Mouse (Mus musculus) gastrocnemius, postnatal 36 days (tissue): Measurements from ENCODE around the gene Prcd. TPM values are rescaled to one million over a fixed set of nuclear protein-coding genes. Genes with fewer than 3 reads are reported as not detected.
"Not testable (repeated sequence)": the region's sequence is repeated elsewhere in the genome, so short reads cannot be mapped to it uniquely, and the experiment has no call there.

ENCODE experiments used
- DNase-seq, 2 experiments: peaks; one replicate each; pipeline ENCODE4 v3.0.0; 2022
- intact Hi-C: fragments of 180-260 bp; cut with DNase I; formaldehyde crosslinking; loops from one replicate; pipeline ENCODE4 v1.15.1; 2025
- total RNA-seq, 2 experiments: library from RNA; stranded (reverse); gene quantifications; 2 replicates each; pipeline ENCODE4 v1.2.3; 2021

Prcd gene
- total RNA-seq, 2 experiments from 2014 or later, result 0.46 to 0.74 TPM

GRCm38 (mm10) chr11:116666566-116666965 is 13.2 kb downstream of the Prcd start:
- no peak for DNase-seq
- intact Hi-C loops, result no loop called here

DNA sequence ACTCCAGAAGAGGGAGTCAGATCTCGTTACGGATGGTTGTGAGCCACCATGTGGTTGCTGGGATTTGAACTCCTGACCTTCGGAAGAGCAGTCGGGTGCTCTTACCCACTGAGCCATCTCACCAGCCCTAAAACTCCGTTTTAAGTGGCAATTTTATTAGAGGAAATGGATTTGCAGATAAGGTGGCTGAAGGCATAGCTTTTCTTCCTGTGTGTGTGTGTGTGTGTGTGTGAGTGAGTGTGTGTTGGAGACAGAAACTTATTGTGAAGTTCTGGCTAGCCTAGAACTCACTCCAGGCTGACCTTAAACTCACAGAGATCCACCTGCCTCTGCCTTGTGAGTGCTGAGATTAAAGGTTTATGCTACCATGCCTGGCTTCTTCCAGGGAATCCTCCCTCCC is 13.7 kb downstream of the Prcd start:
- DNase-seq, intact Hi-C loops: not testable (repeated sequence)

GRCm38 (mm10) chr11:116667930-116668329 is 14.6 kb downstream of the Prcd start:
- intact Hi-C loops, result no loop called here
- no peak for DNase-seq

- intact Hi-C loops, result no loop called here
- no peak for DNase-seq
Measured at GRCm38 (mm10) chr11:116668381-116668825, 15.1 kb downstream of the Prcd start.

DNA sequence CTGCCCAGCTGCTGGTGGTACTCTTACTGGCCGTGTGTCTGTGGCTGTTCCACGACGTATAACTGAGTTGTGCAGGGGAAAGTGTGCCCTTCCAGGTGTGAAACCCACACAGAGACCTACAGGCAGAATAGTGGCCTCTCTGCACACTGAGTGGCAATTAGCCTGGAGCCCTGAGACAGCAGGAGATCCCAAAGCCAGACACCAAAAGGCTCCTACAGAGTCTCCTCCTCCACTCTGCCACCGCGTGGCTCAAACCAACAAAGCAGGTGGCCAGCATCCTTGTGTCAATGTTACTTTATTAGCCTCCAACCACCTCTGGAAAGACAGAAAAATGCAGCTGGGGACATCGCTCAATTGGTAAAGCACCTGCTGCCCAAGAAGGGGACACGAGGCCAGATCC is 15.5 kb downstream of the Prcd start:
- intact Hi-C loops, result loop anchor here (1.0 kb wide), 1 partner anchor 26 kb away; no protein-coding TSS in a partner anchor
- no peak for DNase-seq

GRCm38 (mm10) chr11:116669316-116669715 is 16.0 kb downstream of the Prcd start:
- intact Hi-C loops, result loop anchor here (1.0 kb wide), 1 partner anchor 26 kb away; no protein-coding TSS in a partner anchor
- no peak for DNase-seq

- DNase-seq, result no peak
- intact Hi-C loops, result loop anchor here (1.0 to 2.0 kb wide), 2 partner anchors 27 to 139 kb away; no protein-coding TSS in a partner anchor
Measured at GRCm38 (mm10) chr11:116669787-116670365, 16.5 kb downstream of the Prcd start.

GRCm38 (mm10) chr11:116670386-116670785 is 17.1 kb downstream of the Prcd start:
- DNase-seq, result no peak
- intact Hi-C loops, result loop anchor here (2.0 kb wide), 1 partner anchor 138 kb away; no protein-coding TSS in a partner anchor

DNA sequence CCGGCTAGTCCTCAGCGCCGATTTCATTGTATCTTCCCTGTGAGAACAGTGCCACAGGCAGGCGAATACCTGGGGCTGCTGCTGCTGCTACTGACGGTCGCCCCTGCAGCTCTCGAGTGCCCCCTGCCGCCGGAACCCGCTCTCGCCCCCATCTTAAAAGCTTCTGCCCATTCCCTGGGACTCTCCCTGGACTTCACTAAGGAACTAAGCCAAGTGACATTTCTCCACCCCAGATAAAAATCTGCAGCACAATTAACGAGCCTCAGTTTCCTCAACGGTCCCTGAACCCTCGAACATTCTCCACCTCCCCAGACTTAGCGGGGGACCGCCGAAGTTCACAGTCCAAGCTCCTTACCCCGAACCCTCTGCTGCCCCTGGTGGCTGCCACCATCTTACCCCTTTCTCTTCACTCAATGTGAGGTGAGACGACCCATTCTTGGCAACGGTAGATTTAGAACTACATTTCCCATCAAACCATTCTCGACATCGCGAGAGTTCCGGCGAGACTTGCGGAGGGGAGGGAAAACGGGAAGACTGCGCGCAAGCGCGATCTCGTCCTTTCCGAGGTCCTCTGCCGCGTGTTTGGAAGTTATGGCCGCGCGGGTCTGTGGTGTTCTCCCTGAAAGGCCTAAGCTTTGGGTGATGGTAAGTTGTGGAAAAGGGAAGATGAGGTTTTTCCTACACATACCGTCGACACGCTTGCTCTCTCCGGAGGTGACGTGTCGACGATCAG is 17.9 kb downstream of the Prcd start:
- intact Hi-C loops, result loop anchor here (2.0 kb wide), 1 partner anchor 138 kb away; no protein-coding TSS in a partner anchor
- DNase-seq, result peak; percentile 98

- intact Hi-C loops, result loop anchor here (2.0 kb wide), 1 partner anchor 137 kb away; no protein-coding TSS in a partner anchor
Measured at GRCm38 (mm10) chr11:116671845-116672434, 18.6 kb downstream of the Prcd start.

DNA sequence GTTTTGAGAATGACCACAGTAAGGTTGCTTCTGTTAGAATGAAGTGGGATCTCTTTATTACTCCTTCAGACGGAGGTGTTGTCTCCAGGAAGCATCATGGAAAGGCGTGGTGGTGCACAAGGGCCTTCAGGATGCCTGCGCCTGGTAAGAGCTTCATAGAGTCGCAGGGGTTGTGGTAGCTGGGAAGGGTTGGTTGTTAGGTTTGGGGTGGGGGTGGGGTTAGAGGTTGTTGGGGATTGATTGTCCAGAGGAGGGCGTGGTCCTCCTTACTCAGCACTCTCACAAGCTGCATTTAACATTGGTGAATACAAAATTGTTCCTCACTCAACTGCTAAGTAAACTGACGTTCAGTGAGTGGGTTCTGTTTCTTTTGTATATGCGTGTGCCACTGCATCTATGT is 19.3 kb downstream of the Prcd start:
- intact Hi-C loops, result no loop called here
- no peak for DNase-seq

More at GRCm38 (mm10) chr11:116671845-116672434, 18.6 kb downstream of the Prcd start:
- no peak for DNase-seq

DNA sequence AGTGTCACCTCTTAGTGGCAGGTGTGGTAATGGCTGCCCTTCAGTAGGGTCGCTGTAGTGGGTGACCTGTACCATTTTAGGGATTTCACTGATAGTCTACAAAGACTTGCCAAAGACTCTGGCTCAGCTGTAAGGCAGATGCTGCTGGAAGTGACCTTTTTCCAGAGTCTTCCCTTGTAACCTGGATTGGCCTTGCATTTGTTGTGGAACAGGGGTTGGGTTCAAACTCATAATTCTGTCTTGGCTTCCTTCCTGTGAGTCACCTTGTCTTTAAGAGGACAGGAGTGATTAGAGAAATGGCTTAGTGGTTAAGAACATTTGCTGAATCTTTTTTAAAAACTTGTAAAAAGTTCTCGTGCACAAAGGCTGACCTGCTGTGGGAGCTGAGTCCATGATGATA is 20.1 kb downstream of the Prcd start:
- intact Hi-C loops, result no loop called here
- no peak for DNase-seq

- intact Hi-C loops, result no loop called here
- DNase-seq, result no peak
Measured at GRCm38 (mm10) chr11:116674616-116675379, 21.5 kb downstream of the Prcd start.

GRCm38 (mm10) chr11:116675429-116675828 is 22.1 kb downstream of the Prcd start:
- DNase-seq, intact Hi-C loops: not testable (repeated sequence)

GRCm38 (mm10) chr11:116676175-116676976 is 23.0 kb downstream of the Prcd start:
- no peak for DNase-seq
- intact Hi-C loops, result no loop called here

GRCm38 (mm10) chr11:116677711-116678441 is 24.5 kb downstream of the Prcd start:
- intact Hi-C loops, result no loop called here
- DNase-seq, result no peak

DNA sequence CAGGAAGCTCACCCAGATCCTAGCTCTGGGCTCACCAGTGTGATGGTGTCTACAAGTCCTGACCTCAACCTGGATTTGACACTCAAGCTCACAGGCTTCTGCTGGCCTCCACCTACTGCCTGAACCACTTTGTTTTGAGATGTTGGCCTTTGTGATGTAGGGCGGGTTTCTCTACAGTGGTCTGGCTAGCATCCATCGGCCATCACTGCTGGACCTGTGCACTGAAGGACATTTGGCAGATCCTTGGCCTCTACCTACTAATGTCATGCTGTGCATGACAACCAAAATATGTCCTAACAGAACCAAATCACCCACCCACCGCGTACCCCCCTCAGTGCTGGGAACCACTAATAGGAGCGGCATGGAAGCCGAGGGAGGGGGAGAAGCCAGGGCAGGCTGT is 25.8 kb downstream of the Prcd start:
- no peak for DNase-seq
- intact Hi-C loops, result no loop called here

DNA sequence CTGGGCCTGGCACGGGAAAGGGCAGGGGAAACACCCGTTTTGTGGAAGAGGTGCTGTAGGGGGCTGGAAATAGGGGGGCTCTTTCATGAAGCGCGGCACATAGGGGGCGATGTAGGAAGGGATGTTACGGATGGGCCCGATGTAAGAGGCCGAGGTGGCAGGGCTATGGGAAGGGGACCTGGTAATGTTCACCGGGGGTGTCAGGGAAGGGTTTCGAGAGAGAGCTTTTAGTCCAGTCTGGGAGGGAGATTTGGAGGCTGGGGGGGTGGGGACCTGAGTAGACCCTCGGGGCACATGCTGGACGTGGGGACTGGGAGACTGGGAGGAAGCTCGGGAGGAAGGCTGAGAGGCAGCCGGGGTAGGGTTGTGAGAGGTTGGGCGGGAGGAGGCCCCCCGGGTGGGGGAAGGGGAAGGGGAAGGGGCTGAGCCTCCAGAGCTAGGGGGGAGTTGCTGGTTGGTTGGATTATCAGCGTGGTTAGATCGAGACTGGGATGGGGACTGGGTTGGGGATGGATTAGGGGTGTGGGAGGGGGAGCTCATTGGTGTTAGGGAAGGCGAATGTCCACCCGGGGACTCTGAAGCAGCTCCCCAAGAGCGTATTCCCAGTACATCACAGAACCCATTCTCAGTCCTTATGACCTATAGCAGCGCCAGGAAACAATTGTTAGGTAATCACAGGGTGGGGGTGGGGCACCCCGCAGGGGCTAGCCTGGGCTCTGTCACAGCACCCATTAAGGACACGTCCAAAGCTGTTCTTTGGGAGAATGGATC is 27.2 kb downstream of the Prcd start:
- intact Hi-C loops, result no loop called here
- DNase-seq, result no peak
